Mouse (Mus musculus) right cerebral cortex, postnatal 4 days (tissue): Measurements from ENCODE around the gene Mtm1.
"Not testable (repeated sequence)": the region's sequence is repeated elsewhere in the genome, so short reads cannot be mapped to it uniquely, and the experiment has no call there.

Experiments
- DNase-seq: peaks from one replicate; pipeline ENCODE4 v3.0.0-alpha.2; 2022

Gene Mtm1

DNA sequence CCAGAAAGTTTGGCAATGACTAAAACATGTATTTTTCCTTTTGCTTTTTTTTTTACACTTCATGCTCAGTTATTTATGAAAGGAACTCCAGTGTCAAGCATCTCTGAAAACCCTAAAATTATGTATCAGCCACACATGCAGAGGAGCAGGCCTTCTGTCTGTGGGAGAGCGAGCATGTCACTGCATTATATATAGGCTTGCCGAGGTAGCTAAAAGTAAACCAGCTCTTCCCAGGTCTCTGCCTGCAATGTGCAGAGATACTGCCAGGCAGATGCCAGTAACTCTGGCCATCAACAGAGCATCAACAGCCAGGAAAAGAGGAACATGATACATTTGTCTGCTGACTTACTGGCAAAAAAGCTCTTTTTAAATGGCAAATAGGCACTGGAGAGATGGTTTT lies 83.6 kb downstream of the Mtm1 start:
- DNase-seq: no peak

DNA sequence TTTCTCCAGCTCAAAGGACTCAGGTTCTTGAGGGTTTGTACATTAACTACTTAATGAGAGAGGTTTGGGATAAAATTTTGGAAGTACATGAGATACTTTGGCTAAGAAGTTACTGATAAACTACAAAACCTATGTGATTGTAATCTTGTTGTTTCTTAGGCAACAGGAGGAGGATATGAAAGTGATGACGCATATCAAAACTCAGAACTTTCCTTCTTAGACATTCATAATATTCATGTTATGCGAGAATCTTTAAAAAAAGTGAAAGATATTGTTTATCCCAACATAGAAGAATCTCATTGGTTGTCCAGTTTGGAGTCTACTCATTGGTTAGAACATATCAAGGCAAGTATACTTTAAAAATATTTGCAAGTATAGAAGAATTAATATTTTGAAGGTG lies 85.4 kb downstream of the Mtm1 start:
- DNase-seq: no peak

DNA sequence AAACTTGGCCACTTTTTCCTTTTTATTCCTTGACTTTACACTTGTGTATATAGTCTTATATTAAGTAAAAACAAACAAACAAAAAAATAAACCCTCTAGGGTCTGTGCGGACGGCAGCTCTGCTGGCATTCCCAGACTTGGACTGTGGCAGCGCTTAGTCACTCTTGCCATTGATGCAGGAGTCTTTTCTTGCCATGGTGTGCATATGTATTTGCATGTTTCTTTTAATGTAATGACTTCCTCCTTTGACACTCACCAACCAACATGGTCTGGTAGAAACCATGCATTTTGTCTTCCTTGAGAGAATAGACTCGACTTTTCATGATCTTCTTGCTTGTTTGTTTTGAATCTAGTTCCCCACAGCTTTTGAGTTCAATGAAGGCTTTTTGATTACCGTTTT lies 91.6 kb downstream of the Mtm1 start:
- no peak for DNase-seq

DNA sequence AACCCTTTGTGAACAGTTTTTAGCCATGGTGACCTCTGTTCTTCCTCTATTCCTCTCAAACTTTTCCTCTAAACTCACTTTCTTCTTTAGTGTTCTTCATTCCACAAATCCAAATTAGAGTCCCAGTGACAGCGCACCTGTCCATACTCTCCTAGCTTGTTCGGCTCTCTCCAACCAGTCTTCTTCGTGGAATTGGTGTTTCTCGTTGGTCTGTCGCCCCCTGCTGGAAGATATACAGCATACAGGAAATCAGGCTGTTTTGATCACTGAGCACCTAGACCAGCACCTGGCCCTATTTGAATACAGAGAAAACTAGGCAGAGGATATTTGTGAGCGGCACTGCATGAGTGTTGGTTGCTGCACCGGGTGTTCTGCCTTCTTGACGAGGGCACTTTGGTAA lies 100.7 kb downstream of the Mtm1 start:
- peak; percentile 32 for DNase-seq

DNA sequence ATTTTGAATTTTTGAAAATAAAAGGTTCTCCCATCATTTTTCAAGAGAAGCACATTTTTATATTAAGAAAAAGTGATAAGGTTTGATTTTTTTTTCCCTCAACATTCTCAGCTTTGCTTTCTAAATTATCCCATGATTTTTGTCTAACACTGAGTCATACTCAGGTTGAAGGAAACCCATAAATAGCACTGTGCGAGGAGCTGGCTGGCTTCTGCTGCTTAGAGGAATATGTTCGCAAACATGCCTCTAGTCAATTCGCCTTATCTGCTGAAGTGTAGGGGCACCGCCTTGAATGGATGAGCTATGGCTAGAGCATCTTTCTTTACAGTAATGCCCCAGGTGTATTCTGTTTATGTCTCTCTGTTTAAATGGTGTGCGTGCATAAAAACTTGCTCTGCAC lies 103.8 kb downstream of the Mtm1 start:
- DNase-seq: no peak

DNA sequence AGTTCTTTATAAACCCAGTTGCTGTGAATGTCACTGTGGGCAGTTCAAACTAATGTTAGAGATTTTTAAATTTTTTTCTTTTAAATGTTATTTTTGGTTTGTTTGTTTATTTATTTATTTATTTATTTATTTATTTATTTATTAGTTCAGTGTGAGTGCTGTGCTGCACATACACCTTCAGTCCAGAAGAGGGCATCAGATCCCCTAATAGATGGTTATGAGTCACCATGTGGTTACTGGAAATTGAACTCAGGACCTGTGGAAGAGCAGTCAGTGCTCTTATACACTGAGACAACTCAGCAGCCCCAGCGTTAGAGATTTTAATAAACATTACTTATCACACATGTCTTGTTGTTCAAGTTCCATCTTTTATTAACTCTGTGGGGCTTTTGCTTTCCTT lies 141.5 kb downstream of the Mtm1 start:
- no peak for DNase-seq

DNA sequence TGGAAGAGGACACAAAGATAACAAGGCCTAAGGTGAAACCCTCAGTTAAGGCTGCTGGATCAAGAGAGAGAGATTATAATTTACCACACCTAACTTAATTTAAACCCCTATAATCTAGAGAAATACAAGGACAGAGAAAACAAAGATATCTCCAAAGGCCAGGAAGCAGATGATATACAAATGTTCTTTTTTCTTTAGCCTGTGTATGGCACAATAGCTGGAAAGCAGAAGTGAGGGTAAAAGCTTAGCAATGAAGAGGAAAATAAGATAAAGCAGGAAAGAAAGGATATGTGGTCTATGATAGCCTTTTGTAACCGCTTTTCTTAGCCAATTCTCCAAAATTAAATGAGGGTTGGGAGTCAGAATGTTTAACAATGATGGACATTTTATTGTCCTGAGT lies 144.8 kb downstream of the Mtm1 start:
- no peak for DNase-seq

DNA sequence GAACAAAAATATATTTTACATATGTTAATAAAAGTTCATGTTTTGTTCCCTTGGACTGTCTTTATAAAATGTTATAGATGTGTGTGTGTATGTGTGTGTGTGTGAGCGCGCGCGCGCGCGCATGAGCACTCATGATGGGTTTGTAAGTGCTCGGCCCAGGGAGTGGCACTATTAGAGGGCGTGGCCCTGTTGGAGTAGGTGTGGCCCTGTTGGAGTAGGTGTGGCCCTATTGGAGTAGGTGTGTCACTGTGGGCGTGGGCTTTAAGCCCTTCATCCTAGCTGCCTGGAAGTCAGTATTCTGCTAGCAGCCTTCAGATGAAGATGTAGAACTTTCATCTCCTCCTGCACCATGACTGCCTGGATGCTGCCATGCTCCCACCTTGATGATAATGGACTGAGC lies 151.2 kb downstream of the Mtm1 start:
- DNase-seq: not testable (repeated sequence)

DNA sequence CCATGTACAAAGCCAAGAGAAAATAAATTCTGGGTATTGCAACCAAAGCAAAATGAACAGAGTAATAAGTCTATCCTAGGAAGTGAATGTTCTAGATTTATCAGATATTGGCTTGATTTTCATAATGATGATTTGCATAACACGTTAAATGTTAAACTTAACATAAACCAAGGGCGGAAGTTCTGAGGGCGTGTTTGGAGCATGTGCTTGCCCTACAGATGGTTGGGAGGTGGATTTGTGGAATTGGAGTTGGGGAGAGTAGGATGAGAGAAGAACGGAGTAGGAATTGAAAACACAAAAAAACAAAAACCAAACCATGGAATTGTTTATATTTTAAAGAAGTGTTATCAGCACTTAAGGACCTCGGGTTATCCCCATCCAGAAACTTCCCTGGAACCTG lies 153.5 kb downstream of the Mtm1 start:
- DNase-seq: no peak

DNA sequence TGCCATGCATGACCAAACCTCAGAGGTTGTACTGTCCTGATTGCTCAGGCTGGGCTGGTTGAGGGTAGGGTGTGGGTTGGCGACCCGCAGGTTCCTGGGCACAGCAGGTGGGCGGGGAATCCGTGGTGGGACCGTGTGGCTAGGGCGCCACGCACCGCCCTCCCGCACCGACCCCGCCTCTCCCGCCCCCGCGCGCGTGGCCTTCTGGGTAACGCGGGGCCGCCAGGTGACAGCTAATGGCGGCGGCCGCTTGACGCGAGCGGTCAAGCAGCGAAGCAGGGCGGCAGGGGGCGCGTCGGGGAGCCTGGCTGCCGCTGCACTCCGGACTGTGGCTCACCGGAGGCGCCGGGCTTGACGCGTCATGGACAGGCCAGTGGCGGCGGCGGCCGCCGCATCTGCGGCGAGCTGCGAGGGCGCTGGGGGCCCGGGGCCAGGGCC lies 154.0 kb downstream of the Mtm1 start, which contains the start of gene Mtmr1:
TSS of gene Mtmr1 (plus strand) at position 207 of the 438 bp plus-strand sequence.
- DNase-seq: peak; percentile 62

DNA sequence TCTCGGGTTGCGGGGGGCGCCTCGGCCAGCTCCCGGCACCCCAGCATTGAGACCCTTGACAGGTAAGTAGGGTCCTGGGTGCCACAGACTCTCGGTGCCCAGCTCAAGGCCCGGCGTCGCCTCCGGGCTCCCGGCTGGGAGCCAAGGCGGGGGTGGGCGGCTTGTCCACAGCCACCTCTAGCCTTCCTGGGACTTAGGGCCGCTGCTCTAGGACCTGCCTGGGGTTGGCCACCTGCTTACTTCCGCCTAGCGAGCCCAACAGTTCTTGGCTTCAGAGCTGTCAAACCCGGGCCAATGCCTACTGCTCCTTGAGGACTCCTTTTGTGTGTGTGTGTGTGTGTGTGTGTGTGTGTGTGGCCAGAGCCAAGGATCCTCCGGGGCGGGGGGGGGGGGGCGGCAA lies 154.4 kb downstream of the Mtm1 start:
- peak; percentile 25 for DNase-seq
